15 mouse cellular contexts compared by ENCODE assay signal in genomic region chr11:18996289-18996688, GRCm38 (mm10). TPM values are rescaled to one million over a fixed set of nuclear protein-coding genes. Genes with fewer than 3 reads are reported as not detected.
A peak's percentile ranks its signal among the peaks of the same experiment; 100 is the strongest.
DNase-seq lines count a peak whose midpoint lies in the region; ATAC-seq and TF ChIP-seq lines count a peak whose summit lies in the region.
"Had no signal": no experiment of that assay in that cellular context is flagged by ENCODE, and none has a peak within 500 bp of the region (broad histone marks: within the 10 kb centered on the region; RNA-seq: fewer than 3 reads in every experiment).

No protein-coding gene starts in this region.

- no peak overlapping the region for H3K27ac ChIP-seq in forebrain, postnatal 0 days (ENCODE audit: low read depth, low read length)
- no peak overlapping the region for H3K27ac ChIP-seq in forebrain, embryonic 16.5 days (ENCODE audit: low read length)
- H3K27ac ChIP-seq in liver, embryonic 14.5 days, result no peak overlapping the region
- H3K27ac ChIP-seq in liver, embryonic 11.5 days (ENCODE audit: low read depth, low read length), result no peak overlapping the region
- H3K27ac ChIP-seq: embryonic facial prominence, embryonic 15.5 days; forebrain, embryonic 13.5 days; intestine, embryonic 15.5 days; liver, embryonic 15.5 days; midbrain, embryonic 12.5 days had no signal

- no peak for DNase-seq in forebrain, postnatal 0 days
- DNase-seq in liver, embryonic 14.5 days (ENCODE audit: low read depth in 3 of 3, low spot score in 3 of 3), result no peak
- DNase-seq in liver, embryonic 11.5 days (ENCODE audit: low spot score), result no peak
- no peak for DNase-seq in left cerebral cortex, postnatal 25 days (ENCODE audit: low spot score in 2 of 2)
- DNase-seq in right cerebral cortex, postnatal 14 days, result no peak
- DNase-seq: adrenal gland, postnatal 36 days; gastrocnemius, postnatal 25 days had no signal

- H3K4me2 ChIP-seq in forebrain, postnatal 0 days (ENCODE audit: low read depth), result no peak overlapping the region
- H3K4me2 ChIP-seq in forebrain, embryonic 16.5 days (ENCODE audit: low read length), result no peak overlapping the region
- no peak overlapping the region for H3K4me2 ChIP-seq in liver, embryonic 14.5 days (ENCODE audit: low read depth)
- H3K4me2 ChIP-seq in liver, embryonic 11.5 days, result no peak overlapping the region
- H3K4me2 ChIP-seq: embryonic facial prominence, embryonic 15.5 days; forebrain, embryonic 13.5 days; intestine, embryonic 15.5 days; liver, embryonic 15.5 days; midbrain, embryonic 12.5 days had no signal

- TF ChIP-seq CTCF in forebrain, postnatal 0 days (IDR thresholded peaks at IDR 0.05; ENCODE audit: low read depth), result peak; percentile 5; the same call in 1 of the 2 replicates
- peak; percentile 27 for TF ChIP-seq CTCF in liver, embryonic 14.5 days (IDR thresholded peaks at IDR 0.05; ENCODE audit: low read depth)
- peak; percentile 37 for TF ChIP-seq CTCF in E14TG2a.4 (conservative IDR thresholded peaks at IDR 0.05; ENCODE audit: low read length)

- H3K9ac ChIP-seq in forebrain, postnatal 0 days, result no peak overlapping the region
- H3K9ac ChIP-seq in forebrain, embryonic 16.5 days (replicated peaks; ENCODE audit: low read depth, low read length), result no peak overlapping the region
- H3K9ac ChIP-seq in liver, embryonic 14.5 days (replicated peaks), result no peak overlapping the region
- no peak overlapping the region for H3K9ac ChIP-seq in liver, embryonic 11.5 days (ENCODE audit: low read depth, low read length)
- H3K9ac ChIP-seq: embryonic facial prominence, embryonic 15.5 days; forebrain, embryonic 13.5 days; intestine, embryonic 15.5 days; liver, embryonic 15.5 days; midbrain, embryonic 12.5 days had no signal

- H3K4me3 ChIP-seq in forebrain, postnatal 0 days (ENCODE audit: low read depth, low read length), result no peak overlapping the region
- H3K4me3 ChIP-seq in forebrain, embryonic 16.5 days (replicated peaks; ENCODE audit: low read length), result no peak overlapping the region
- H3K4me3 ChIP-seq in liver, embryonic 14.5 days (ENCODE audit: insufficient read depth in 1 of 2, low read depth in 2 of 2, low read length in 2 of 2), result no peak overlapping the region
- H3K4me3 ChIP-seq in liver, embryonic 11.5 days (ENCODE audit: low read depth, low read length), result no peak overlapping the region
- H3K4me3 ChIP-seq in E14TG2a.4 (replicated peaks; ENCODE audit: low read length), result no peak overlapping the region
- H3K4me3 ChIP-seq: embryonic facial prominence, embryonic 15.5 days; forebrain, embryonic 13.5 days; intestine, embryonic 15.5 days; liver, embryonic 15.5 days; midbrain, embryonic 12.5 days had no signal

- ATAC-seq in forebrain, postnatal 0 days, result no peak
- no peak for ATAC-seq in forebrain, embryonic 16.5 days
- ATAC-seq in liver, embryonic 14.5 days (ENCODE audit: insufficient read depth), result no peak
- ATAC-seq in liver, embryonic 11.5 days (replicated peaks; ENCODE audit: low FRiP score), result no peak
- ATAC-seq in megakaryocyte progenitor cell, adult 5-6 weeks (replicated peaks; ENCODE audit: poor library complexity), result peak; percentile 64
- ATAC-seq: forebrain, embryonic 13.5 days; intestine, embryonic 15.5 days had no signal

- no peaks in the 10 kb centered on the region for H3K4me1 ChIP-seq in forebrain, postnatal 0 days (ENCODE audit: insufficient read depth)
- H3K4me1 ChIP-seq in forebrain, embryonic 16.5 days (replicated peaks; ENCODE audit: control insufficient read depth, insufficient read depth, low read length), result 0 out of 2 replicates have a peak, but pooled peaks cover under 1% of the 10 kb centered on the region
- no peaks in the 10 kb centered on the region for H3K4me1 ChIP-seq in liver, embryonic 14.5 days (replicated peaks; ENCODE audit: control insufficient read depth in 2 of 2, insufficient read depth in 2 of 2, low read length in 1 of 2)
- no peaks in the 10 kb centered on the region for H3K4me1 ChIP-seq in liver, embryonic 11.5 days (replicated peaks; ENCODE audit: control insufficient read depth, insufficient read depth, low read length)
- H3K4me1 ChIP-seq in E14TG2a.4 (replicated peaks; ENCODE audit: low read depth, low read length), result no peaks in the 10 kb centered on the region
- H3K4me1 ChIP-seq: embryonic facial prominence, embryonic 15.5 days; intestine, embryonic 15.5 days; liver, embryonic 15.5 days had no signal

- no peaks in the 10 kb centered on the region for H3K27me3 ChIP-seq in forebrain, postnatal 0 days (ENCODE audit: insufficient read depth, low read length)
- H3K27me3 ChIP-seq in forebrain, embryonic 16.5 days (replicated peaks; ENCODE audit: control insufficient read depth, insufficient read depth, low read length), result no peaks in the 10 kb centered on the region
- H3K27me3 ChIP-seq in liver, embryonic 14.5 days (ENCODE audit: control insufficient read depth, insufficient read depth, low read length), result no peaks in the 10 kb centered on the region
- no peaks in the 10 kb centered on the region for H3K27me3 ChIP-seq in liver, embryonic 11.5 days (replicated peaks; ENCODE audit: control insufficient read depth, insufficient read depth, low read length)
- no peaks in the 10 kb centered on the region; the same call in 1 of the 2 replicates for H3K27me3 ChIP-seq in E14TG2a.4 (ENCODE audit: insufficient read depth, low read length)
- H3K27me3 ChIP-seq: embryonic facial prominence, embryonic 15.5 days; forebrain, embryonic 13.5 days; intestine, embryonic 15.5 days; liver, embryonic 15.5 days; midbrain, embryonic 12.5 days had no signal

- intact Hi-C loops in left cerebral cortex, postnatal 25 days (cut with DNase I), result no loop called here

- 98% methylated on average over 2 of the region's 2 CpGs for WGBS in forebrain, postnatal 0 days
- WGBS in forebrain, embryonic 16.5 days, result 100% methylated on average over 2 of the region's 2 CpGs
- WGBS in liver, embryonic 14.5 days (ENCODE audit: insufficient replicate concordance), result 81% methylated on average over 2 of the region's 2 CpGs
- 84% methylated on average over 2 of the region's 2 CpGs for WGBS in liver, embryonic 11.5 days

- no peak for TF ChIP-seq EP300 in liver, embryonic 14.5 days (IDR thresholded peaks at IDR 0.05; ENCODE audit: low read depth)

- H3K36me3 ChIP-seq in forebrain, postnatal 0 days (ENCODE audit: insufficient read depth), result 0 out of 2 replicates have a peak, but pooled peaks cover 3% of the 10 kb centered on the region
- H3K36me3 ChIP-seq in forebrain, embryonic 16.5 days (ENCODE audit: control insufficient read depth, insufficient read depth), result no peaks in the 10 kb centered on the region
- H3K36me3 ChIP-seq in liver, embryonic 14.5 days (replicated peaks; ENCODE audit: control insufficient read depth, insufficient read depth, low read depth), result no peaks in the 10 kb centered on the region
- peaks cover 16% of the 10 kb centered on the region for H3K36me3 ChIP-seq in liver, embryonic 11.5 days (ENCODE audit: control insufficient read depth, insufficient read depth, low read length)
- no peaks in the 10 kb centered on the region for H3K36me3 ChIP-seq in E14TG2a.4 (ENCODE audit: insufficient read depth, low read length)
- H3K36me3 ChIP-seq: liver, embryonic 15.5 days had no signal

- no peaks in the 10 kb centered on the region for H3K9me3 ChIP-seq in forebrain, postnatal 0 days (ENCODE audit: low read length)
- no peaks in the 10 kb centered on the region for H3K9me3 ChIP-seq in forebrain, embryonic 16.5 days (ENCODE audit: control insufficient read depth, low read length)
- no peaks in the 10 kb centered on the region for H3K9me3 ChIP-seq in liver, embryonic 14.5 days (ENCODE audit: control insufficient read depth, low read length)
- H3K9me3 ChIP-seq in liver, embryonic 11.5 days (ENCODE audit: control insufficient read depth, low read length), result no peaks in the 10 kb centered on the region
- H3K9me3 ChIP-seq in E14TG2a.4 (ENCODE audit: low read length), result no peaks in the 10 kb centered on the region
- H3K9me3 ChIP-seq: forebrain, embryonic 13.5 days; intestine, embryonic 15.5 days; liver, embryonic 15.5 days; midbrain, embryonic 12.5 days had no signal

RNA-seq across cellular contexts. Expression of gene Meis1, which starts 22.5 kb away (rescaled TPM):
- 15.8 and 16.9 TPM in 2 replicates for total RNA-seq in forebrain, postnatal 0 days (2014; rRNA removed)
- 11.4 and 12.5 TPM in 2 replicates for polyA plus RNA-seq in forebrain, postnatal 0 days (2015; fragmentation: Nextera tagmentation; extraction: Ambion mirVana)
- 28.5 and 41.4 TPM in 2 replicates for polyA plus RNA-seq in forebrain, embryonic 16.5 days (2015; fragmentation: Nextera tagmentation; extraction: Ambion mirVana)
- 4.8 and 6.2 TPM in 2 replicates for polyA plus RNA-seq in liver, embryonic 14.5 days (2012; rRNA removed)
- polyA plus RNA-seq in liver, embryonic 14.5 days (2014; fragmentation: Nextera tagmentation; extraction: Ambion mirVana), result 5.6 and 5.8 TPM in 2 replicates
- 44.7 and 46.6 TPM in 2 replicates for polyA plus RNA-seq in liver, embryonic 11.5 days (2014; fragmentation: Nextera tagmentation; extraction: Ambion mirVana)
- 12.7 and 24.6 TPM in 2 replicates for total RNA-seq in megakaryocyte progenitor cell, adult 5-6 weeks (2015)
- total RNA-seq in megakaryocyte progenitor cell, adult 5-6 weeks (2017), result 13.0 and 26.3 TPM in 2 replicates
- 1 to 10 TPM; 5.0 to 5.8 TPM for total RNA-seq in left cerebral cortex, postnatal 25 days (2021)
